Mouse (Mus musculus): ENCODE measurements around the gene Kcne1. TPM values are rescaled to one million over a fixed set of nuclear protein-coding genes. Genes with fewer than 3 reads are reported as not detected.
A peak's percentile ranks its signal among the peaks of the same experiment; 100 is the strongest.

The Kcne1 gene
- polyA plus RNA-seq, 1 experiment from 2014 or later: 0.60 TPM

DNA sequence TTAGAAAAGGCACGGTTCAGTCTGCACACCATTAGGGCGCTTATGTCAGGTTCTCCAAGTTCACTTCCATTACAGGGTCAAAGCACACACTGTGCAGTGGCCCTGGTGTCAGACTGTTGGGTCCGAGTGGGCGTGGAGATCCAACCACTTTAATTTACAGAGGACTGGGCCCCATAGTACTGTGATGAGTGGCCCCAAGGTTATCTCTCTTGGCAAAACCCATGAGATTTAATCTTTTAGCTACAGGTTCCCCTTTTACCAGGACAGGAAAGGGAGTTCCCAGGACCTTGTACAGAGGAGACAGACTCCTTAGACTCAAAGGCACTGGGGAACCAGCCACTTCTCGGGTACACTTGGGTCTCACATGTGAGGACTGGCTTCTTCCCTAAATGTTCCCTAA is 3.9 kb downstream of the Kcne1 start:
- ATAC-seq (ENCODE audit: insufficient read depth, low FRiP score, low read depth): no peak
- H3K27ac ChIP-seq: no peak overlapping the region
- H3K36me3 ChIP-seq: no peaks in the 10 kb centered on the region
- H3K27me3 ChIP-seq (replicated peaks): no peaks in the 10 kb centered on the region
- no peak overlapping the region for H3K9ac ChIP-seq
- H3K9me3 ChIP-seq: no peaks in the 10 kb centered on the region
- WGBS: 66% methylated on average over 5 of the region's 5 CpGs
- no peak overlapping the region for H3K4me2 ChIP-seq
- H3K4me1 ChIP-seq: peaks cover 8% of the 10 kb centered on the region; the same call in 1 of the 2 replicates
- no peak overlapping the region for H3K4me3 ChIP-seq (replicated peaks)

DNA sequence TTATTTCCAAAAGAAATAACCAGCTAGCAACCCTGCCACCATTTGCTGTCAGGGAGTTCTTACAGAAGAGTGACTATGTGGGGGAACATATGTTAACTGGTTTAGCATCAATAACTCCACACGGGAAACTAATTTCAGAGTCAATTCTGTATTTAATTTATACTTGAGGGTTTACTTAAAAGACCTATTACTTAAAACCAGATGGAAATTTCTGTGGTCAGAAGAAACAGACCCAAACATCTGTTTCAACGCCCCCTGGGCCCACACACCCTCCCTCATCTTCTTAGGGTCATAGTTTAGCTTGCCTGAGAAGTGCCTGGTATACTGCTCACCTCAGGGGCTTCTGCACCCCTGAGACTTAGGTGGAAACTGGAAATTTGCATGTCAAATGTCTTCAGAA is 5.4 kb downstream of the Kcne1 start:
- Histone ChIP-seq H3K4me1 (peaks cover 4% of the 10 kb centered on the region; the same call in 1 of the 2 replicates), H3K4me3 (replicated peaks) (no peak overlapping the region), H3K27ac (no peak overlapping the region), H3K27me3 (replicated peaks) (no peaks in the 10 kb centered on the region), H3K4me2 (no peak overlapping the region), H3K9ac (no peak overlapping the region), H3K36me3 (no peaks in the 10 kb centered on the region), H3K9me3 (no peaks in the 10 kb centered on the region)
- WGBS: 45% methylated on average over 2 of the region's 2 CpGs
- no peak for ATAC-seq (ENCODE audit: insufficient read depth, low FRiP score, low read depth)

DNA sequence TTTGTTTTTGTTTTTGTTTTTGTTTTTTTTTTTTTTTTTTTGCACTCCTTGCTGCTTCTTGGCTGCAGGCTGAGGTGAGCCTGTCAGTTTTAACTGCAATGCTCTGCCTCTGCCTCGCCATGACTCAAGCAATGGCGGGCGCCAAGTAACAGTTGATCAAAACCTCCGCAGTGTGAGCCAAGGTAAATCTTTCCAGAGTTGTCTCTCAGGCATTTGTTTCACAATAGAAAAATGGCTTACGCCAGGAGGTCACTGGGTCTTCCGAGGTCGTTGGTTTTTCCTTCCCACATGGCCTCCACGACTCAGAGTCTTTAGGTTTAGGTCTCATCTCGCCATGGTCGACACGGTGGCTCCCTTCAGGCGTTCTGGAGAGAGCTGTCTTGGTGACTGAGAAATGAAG is 6.0 kb downstream of the Kcne1 start:
- Histone ChIP-seq H3K27ac (no peak overlapping the region), H3K4me1 (no peaks in the 10 kb centered on the region), H3K27me3 (replicated peaks) (no peaks in the 10 kb centered on the region), H3K4me3 (replicated peaks) (no peak overlapping the region), H3K36me3 (no peaks in the 10 kb centered on the region), H3K9me3 (no peaks in the 10 kb centered on the region), H3K9ac (no peak overlapping the region), H3K4me2 (no peak overlapping the region)
- ATAC-seq (ENCODE audit: insufficient read depth, low FRiP score, low read depth): no peak
- 88% methylated on average over 12 of the region's 12 CpGs for WGBS

DNA sequence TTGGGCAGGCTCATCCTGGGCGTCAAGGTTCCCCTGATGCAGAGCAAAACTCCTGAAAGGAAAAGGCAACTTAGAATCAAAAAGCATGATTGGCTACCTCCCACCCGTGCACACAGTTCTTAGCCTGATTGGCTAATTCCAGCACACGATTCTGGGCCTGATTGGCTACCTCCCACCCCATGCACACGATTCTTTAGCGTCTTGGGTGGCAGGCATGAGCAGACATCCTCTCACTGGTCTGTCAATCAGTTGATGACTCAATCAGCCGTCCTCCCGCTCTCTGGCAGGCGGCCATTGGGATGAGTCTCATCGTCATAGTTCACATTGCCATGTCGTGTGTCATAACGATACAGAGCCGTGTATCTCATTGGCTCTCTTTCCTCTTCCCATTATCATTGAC is 10.3 kb downstream of the Kcne1 start:
- no peaks in the 10 kb centered on the region for H3K27me3 ChIP-seq (replicated peaks)
- no peak overlapping the region for H3K4me2 ChIP-seq
- no peaks in the 10 kb centered on the region for H3K36me3 ChIP-seq
- no peaks in the 10 kb centered on the region for H3K4me1 ChIP-seq
- no peak overlapping the region for H3K4me3 ChIP-seq (replicated peaks)
- WGBS: 73% methylated on average over 12 of the region's 12 CpGs
- no peak overlapping the region for H3K27ac ChIP-seq
- H3K9me3 ChIP-seq: no peaks in the 10 kb centered on the region
- H3K9ac ChIP-seq: no peak overlapping the region
- no peak for ATAC-seq (ENCODE audit: insufficient read depth, low FRiP score, low read depth)

DNA sequence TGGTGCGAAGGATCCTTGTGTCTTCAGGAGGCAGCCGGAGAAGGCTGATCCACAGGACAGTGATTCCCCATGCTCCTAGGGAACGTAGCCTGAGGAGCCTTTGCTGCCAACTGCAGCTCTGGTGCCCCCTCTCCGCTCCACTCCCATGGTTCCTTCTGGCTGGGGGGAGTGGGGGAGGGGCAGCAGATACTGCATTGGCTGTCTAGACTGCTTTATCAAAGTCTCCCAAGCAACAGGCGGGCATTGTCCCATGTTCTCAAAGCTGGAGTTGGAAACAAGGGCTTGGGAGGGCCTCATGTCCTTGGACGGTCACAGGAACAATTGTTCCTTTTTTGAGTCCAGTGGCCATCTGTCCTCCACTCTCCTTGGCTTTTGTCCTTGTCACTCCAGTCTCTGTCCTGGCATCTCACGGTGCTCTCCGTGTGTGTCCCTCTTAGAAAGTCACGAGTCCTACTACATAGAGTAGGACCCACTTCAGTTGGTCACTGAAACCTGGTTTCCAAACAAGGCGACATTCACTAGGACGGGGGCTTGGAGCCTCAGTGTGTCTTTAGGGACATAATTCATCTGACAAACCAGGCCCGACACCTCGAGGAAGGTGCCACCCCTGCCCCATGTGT is 12.9 kb downstream of the Kcne1 start:
- Histone ChIP-seq H3K9ac (no peak overlapping the region), H3K36me3 (no peaks in the 10 kb centered on the region), H3K27me3 (replicated peaks) (no peaks in the 10 kb centered on the region), H3K4me2 (no peak overlapping the region), H3K4me1 (no peaks in the 10 kb centered on the region), H3K4me3 (replicated peaks) (no peak overlapping the region), H3K27ac (no peak overlapping the region), H3K9me3 (no peaks in the 10 kb centered on the region)
- 73% methylated on average over 13 of the region's 13 CpGs for WGBS
- peak; percentile 35; the same call in 1 of the 2 replicates for ATAC-seq (ENCODE audit: insufficient read depth, low FRiP score, low read depth)

DNA sequence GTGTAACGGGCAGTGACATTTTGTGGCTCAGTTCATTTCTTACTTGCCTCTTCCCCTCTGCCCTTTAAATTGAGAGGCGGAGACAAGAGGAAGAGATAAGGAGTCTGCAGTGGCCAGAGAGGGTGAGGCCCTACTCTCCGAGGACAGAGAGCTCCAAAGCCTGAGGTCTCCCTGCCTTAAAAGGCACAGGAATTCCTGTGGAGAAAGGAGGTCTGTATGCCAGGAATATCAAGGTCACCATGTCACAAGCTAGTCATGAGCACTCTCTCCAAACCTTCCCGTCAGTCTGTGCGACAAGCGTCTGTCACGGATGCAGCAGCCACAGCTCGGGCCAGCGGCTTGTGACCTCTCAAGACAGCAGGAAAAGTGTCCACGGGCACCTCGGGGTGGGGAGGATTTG is 14.1 kb downstream of the Kcne1 start:
- Histone ChIP-seq H3K36me3 (no peaks in the 10 kb centered on the region), H3K4me1 (no peaks in the 10 kb centered on the region), H3K9ac (no peak overlapping the region), H3K27ac (no peak overlapping the region), H3K4me2 (no peak overlapping the region), H3K4me3 (replicated peaks) (no peak overlapping the region), H3K27me3 (replicated peaks) (no peaks in the 10 kb centered on the region), H3K9me3 (no peaks in the 10 kb centered on the region)
- WGBS: 39% methylated on average over 11 of the region's 11 CpGs
- ATAC-seq (ENCODE audit: insufficient read depth, low FRiP score, low read depth): no peak

DNA sequence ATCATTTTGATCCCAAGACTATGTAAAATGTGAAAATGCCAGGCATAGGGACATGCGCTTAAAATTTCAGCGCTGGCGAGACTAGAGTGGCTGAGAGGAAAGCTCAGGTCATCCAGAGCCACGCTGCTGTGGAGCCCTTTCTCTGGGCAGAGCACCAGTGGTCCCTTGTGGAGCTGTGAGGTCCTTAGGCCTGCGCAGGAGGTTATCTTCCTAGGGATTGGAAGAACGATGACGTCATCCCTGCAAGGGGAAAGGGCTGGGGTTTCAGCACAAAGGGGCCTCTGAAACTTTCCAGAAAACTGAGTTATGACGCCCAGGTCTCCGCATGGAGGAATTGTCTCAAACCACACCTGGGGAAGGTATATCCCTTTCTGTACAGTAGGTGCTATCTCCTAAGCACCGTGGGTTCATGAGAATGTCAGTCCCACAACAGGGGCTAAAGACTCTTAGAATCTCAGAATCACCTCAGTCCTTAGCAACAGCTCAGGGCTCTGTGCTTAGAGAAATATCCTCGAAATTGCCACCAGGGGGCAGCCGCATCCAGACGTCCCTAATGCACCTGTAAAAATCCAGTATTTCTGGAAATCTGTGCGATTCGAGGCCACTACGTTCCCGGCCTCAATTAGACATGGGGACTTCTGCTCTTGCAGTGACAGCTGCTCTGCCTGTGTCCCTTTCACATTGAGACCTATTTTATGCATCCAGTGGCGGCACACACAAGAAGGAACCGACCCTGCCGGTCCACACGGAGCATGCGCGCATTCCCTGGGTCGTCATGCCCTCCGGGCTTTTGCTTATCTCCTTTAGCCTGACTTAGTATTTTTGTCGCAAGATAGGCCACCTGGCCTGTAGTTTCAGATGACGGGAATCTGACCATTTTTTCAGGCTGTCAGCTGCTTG is 18.4 kb downstream of the Kcne1 start:
- H3K4me3 ChIP-seq (replicated peaks): peak overlapping the region; percentile 29
- no peaks in the 10 kb centered on the region for H3K9me3 ChIP-seq
- H3K9ac ChIP-seq: no peak overlapping the region
- 20% methylated on average over 27 of the region's 27 CpGs for WGBS
- H3K27me3 ChIP-seq (replicated peaks): no peaks in the 10 kb centered on the region
- H3K4me2 ChIP-seq: peak overlapping the region; percentile 57
- no peaks in the 10 kb centered on the region for H3K36me3 ChIP-seq
- H3K4me1 ChIP-seq: no peaks in the 10 kb centered on the region
- ATAC-seq (ENCODE audit: insufficient read depth, low FRiP score, low read depth): peak; percentile 51; the same call in 1 of the 2 replicates
- no peak overlapping the region for H3K27ac ChIP-seq

DNA sequence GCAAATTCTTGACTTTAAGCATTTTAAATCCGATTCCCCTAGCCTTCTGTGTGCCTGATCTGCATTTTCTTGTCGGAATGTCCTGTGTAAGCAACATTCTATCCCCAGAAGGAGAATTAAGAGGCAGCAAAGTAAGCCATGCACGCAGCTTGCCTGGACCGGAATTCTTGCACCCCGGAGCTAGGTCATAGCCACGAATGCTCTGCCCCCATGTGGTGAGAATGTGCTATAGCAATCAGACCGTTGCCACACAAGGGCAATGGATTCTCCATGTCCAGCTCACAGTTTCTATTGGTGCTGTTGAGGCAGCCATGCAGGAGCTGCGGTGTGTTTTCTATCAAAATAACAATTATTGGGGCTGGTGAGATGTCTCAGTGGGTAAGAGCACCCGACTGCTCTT is 23.0 kb downstream of the Kcne1 start:
- H3K27me3 ChIP-seq (replicated peaks): no peaks in the 10 kb centered on the region
- no peak overlapping the region for H3K9ac ChIP-seq
- 6% methylated on average over 9 of the region's 9 CpGs for WGBS
- H3K4me2 ChIP-seq: peak overlapping the region; percentile 27; the same call in 1 of the 2 replicates
- H3K4me1 ChIP-seq: no peaks in the 10 kb centered on the region
- no peak overlapping the region for H3K4me3 ChIP-seq (replicated peaks)
- peak; percentile 34; the same call in 1 of the 2 replicates for ATAC-seq (ENCODE audit: insufficient read depth, low FRiP score, low read depth)
- H3K36me3 ChIP-seq: no peaks in the 10 kb centered on the region
- H3K9me3 ChIP-seq: no peaks in the 10 kb centered on the region
- no peak overlapping the region for H3K27ac ChIP-seq

DNA sequence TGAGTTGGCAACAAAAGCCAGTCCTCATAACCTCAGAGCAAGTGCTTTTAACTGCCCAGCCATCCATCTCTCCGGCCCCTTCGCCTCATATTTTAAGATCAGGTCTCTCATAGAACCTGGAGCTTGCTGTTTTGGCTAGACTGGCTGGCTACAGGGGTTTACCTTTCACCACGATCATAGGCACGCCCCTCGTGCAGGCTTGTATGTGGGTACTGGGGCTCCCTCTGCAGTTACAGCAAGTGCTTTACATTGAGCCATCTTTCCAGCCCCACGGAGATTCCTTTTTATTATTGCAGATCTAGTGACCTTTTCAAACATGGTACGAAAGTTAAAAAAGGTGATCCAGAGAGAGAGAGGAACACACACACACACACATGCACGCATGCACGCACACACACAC is 24.7 kb downstream of the Kcne1 start:
- no peak overlapping the region for H3K4me2 ChIP-seq
- 57% methylated on average over 9 of the region's 9 CpGs for WGBS
- no peaks in the 10 kb centered on the region for H3K4me1 ChIP-seq

DNA sequence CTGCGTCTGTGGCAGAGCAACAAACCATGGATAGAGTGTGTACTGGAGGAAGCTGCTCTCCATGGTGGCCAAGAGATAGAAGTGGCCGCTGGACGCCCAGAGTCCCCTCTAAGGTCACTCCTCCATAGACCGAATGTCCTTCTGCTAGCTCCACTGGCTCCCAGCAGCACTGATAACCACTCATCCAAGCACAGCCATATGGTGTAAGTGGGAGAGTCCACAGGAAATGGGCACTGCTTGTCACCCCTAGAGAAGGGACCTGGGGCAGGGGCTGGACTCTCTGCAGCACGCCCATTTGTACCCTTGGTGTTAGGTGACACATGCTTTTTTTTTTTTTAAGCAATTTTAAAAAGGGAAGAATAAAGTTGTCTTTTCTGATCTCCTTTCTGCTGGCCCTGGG is 28.3 kb downstream of the Kcne1 start:
- WGBS: 75% methylated on average over 5 of the region's 5 CpGs
- Histone ChIP-seq H3K27me3 (replicated peaks) (no peaks in the 10 kb centered on the region), H3K4me1 (no peaks in the 10 kb centered on the region), H3K9me3 (no peaks in the 10 kb centered on the region), H3K9ac (no peak overlapping the region), H3K4me2 (no peak overlapping the region), H3K4me3 (replicated peaks) (no peak overlapping the region), H3K36me3 (no peaks in the 10 kb centered on the region), H3K27ac (no peak overlapping the region)
- no peak for ATAC-seq (ENCODE audit: insufficient read depth, low FRiP score, low read depth)

More for the DNA sequence above, 24.7 kb downstream of the Kcne1 start:
- no peaks in the 10 kb centered on the region for H3K27me3 ChIP-seq (replicated peaks)
- no peak overlapping the region for H3K9ac ChIP-seq
- ATAC-seq (ENCODE audit: insufficient read depth, low FRiP score, low read depth): no peak
- H3K4me3 ChIP-seq (replicated peaks): no peak overlapping the region
- no peaks in the 10 kb centered on the region for H3K9me3 ChIP-seq
- H3K27ac ChIP-seq: no peak overlapping the region
- H3K36me3 ChIP-seq: no peaks in the 10 kb centered on the region

DNA sequence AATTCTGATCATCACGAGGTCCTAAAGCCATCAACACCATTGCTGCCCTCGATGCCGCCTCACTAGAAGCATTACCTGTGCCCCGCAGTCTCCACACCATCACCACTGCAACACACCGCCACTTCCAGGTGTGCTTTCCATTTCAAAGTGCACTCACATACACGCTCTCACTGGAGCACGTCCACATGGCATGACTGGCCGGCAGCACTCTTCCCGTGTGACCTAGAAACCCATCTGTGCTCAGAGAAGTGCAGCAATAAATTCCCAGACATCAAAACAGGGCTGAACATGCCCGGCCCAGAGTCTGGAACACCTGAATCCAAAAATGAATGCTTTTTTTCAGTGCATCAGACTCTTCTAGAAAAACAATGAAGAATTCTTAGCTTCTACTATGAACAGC is 31.4 kb downstream of the Kcne1 start:
- Histone ChIP-seq H3K4me1 (0 out of 2 replicates have a peak, but pooled peaks cover 2% of the 10 kb centered on the region), H3K4me2 (no peak overlapping the region), H3K4me3 (replicated peaks) (no peak overlapping the region), H3K27ac (no peak overlapping the region), H3K9ac (no peak overlapping the region), H3K36me3 (no peaks in the 10 kb centered on the region), H3K27me3 (replicated peaks) (no peaks in the 10 kb centered on the region), H3K9me3 (no peaks in the 10 kb centered on the region)
- ATAC-seq (ENCODE audit: insufficient read depth, low FRiP score, low read depth): no peak
- WGBS: 82% methylated on average over 10 of the region's 10 CpGs

DNA sequence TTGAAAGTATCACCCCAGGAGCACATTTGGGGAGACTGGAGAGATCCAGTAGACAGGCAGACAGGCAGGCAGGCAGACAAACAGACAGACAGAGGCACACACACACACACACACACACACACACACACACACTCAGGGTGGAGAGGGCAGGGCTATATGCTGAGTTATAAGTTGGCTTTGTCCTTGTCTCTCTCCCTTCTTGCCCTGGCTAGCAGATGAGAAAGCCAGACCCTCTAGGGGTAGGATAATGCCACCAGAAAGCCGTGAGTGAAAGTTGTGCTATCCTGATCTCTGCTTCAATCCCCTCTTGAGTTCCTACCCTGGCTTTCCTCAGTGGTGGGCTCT is 34.2 kb downstream of the Kcne1 start:
- H3K4me1 ChIP-seq: 0 out of 2 replicates have a peak, but pooled peaks cover 2% of the 10 kb centered on the region
- no peak for ATAC-seq (ENCODE audit: insufficient read depth, low FRiP score, low read depth)
- no peaks in the 10 kb centered on the region for H3K9me3 ChIP-seq
- H3K27ac ChIP-seq: no peak overlapping the region
- no peak overlapping the region for H3K9ac ChIP-seq
- no peaks in the 10 kb centered on the region for H3K27me3 ChIP-seq (replicated peaks)
- no peak overlapping the region for H3K4me3 ChIP-seq (replicated peaks)
- H3K4me2 ChIP-seq: no peak overlapping the region
- H3K36me3 ChIP-seq: no peaks in the 10 kb centered on the region
- 53% methylated on average over 1 of the region's 1 CpGs for WGBS
